Mouse (Mus musculus): ENCODE measurements around the gene Vmn1r101. TPM values are rescaled to one million over a fixed set of nuclear protein-coding genes. Genes with fewer than 3 reads are reported as not detected.
"Not testable (repeated sequence)": the region's sequence is repeated elsewhere in the genome, so short reads cannot be mapped to it uniquely, and the experiment has no call there.

Vmn1r101 gene
- not detected in 2 replicates for polyA plus RNA-seq (2012; rRNA removed)

- not testable (repeated sequence) for DNase-seq (ENCODE audit: low read depth)
Measured at GRCm38 (mm10) chr7:20442493-20442892, at the start of gene Vmn1r101. Gene Vmn1r101 (minus strand): TSS chr7:20442593.

GRCm38 (mm10) chr7:20474825-20475224 is 32.4 kb upstream of the Vmn1r101 start, which contains the start of gene Gm10670:
Gene Gm10670 (minus strand): TSS chr7:20474925.
- DNase-seq (ENCODE audit: low read depth): not testable (repeated sequence)

- DNase-seq (ENCODE audit: low read depth): not testable (repeated sequence)
Measured at GRCm38 (mm10) chr7:20417642-20418041, 24.8 kb downstream of the Vmn1r101 start, which contains the start of gene Vmn1r100. Gene Vmn1r100 (plus strand): TSS chr7:20417942.

Other genes starting within 250 kb of the Vmn1r101 start
- gene Vmn1r95, start 248.9 kb downstream of the Vmn1r101 start, polyA plus RNA-seq (2012; rRNA removed): not detected in 2 replicates
- not detected in 2 replicates for gene Gm6164, start 237.0 kb downstream of the Vmn1r101 start, polyA plus RNA-seq (2012; rRNA removed)
- not detected in 2 replicates for gene Gm4498, start 208.8 kb downstream of the Vmn1r101 start, polyA plus RNA-seq (2012; rRNA removed)
- gene Gm5890, start 179.8 kb downstream of the Vmn1r101 start, polyA plus RNA-seq (2012; rRNA removed): not detected in 2 replicates
- not detected in 2 replicates for gene Gm4133, start 108.5 kb downstream of the Vmn1r101 start, polyA plus RNA-seq (2012; rRNA removed)
- not detected in 2 replicates for gene Gm5728, start 67.2 kb downstream of the Vmn1r101 start, polyA plus RNA-seq (2012; rRNA removed)
- not detected in 2 replicates for gene Vmn1r100, start 24.7 kb downstream of the Vmn1r101 start, polyA plus RNA-seq (2012; rRNA removed)
- not detected in 2 replicates for gene Gm10670, start 32.3 kb upstream of the Vmn1r101 start, polyA plus RNA-seq (2012; rRNA removed)
- not detected in 2 replicates for gene Vmn1r103, start 67.9 kb upstream of the Vmn1r101 start, polyA plus RNA-seq (2012; rRNA removed)
- not detected in 2 replicates for gene Vmn1r104, start 91.2 kb upstream of the Vmn1r101 start, polyA plus RNA-seq (2012; rRNA removed)
- not detected in 2 replicates for gene Gm5726, start 103.2 kb upstream of the Vmn1r101 start, polyA plus RNA-seq (2012; rRNA removed)
- gene Gm4141, start 133.6 kb upstream of the Vmn1r101 start, polyA plus RNA-seq (2012; rRNA removed): not detected in 2 replicates
- gene Gm4513, start 156.4 kb upstream of the Vmn1r101 start, polyA plus RNA-seq (2012; rRNA removed): not detected in 2 replicates
- gene Vmn1r107, start 226.3 kb upstream of the Vmn1r101 start, polyA plus RNA-seq (2012; rRNA removed): not detected in 2 replicates

Data from gonadal fat pad, adult 2 months (tissue).